Mouse (Mus musculus) liver, adult 2 months (tissue): ENCODE measurements around the gene Nol12.

Experiments used
- CTCF ChIP-seq: fragments of 200-500 bp; IDR thresholded peaks from 2 replicates; pipeline ENCODE4 v1.5.1; 2011; ENCODE audit warnings: low read depth, low read length, control low read depth
- POLR2A ChIP-seq: fragments of 200-500 bp; IDR thresholded peaks from 2 replicates; pipeline ENCODE4 v1.6.1; 2011; ENCODE audit warnings: low read length, control low read depth; ENCODE audit not compliant: insufficient read depth; ENCODE audit errors: extremely low read depth

- TF ChIP-seq CTCF (no peak), POLR2A (no peak)
Observed at GRCm38 (mm10) chr15:78989152-78990092, 54.7 kb downstream of the Nol12 start.
